Mouse (Mus musculus): ENCODE results near the gene Hmg20b. TPM values are rescaled to one million over a fixed set of nuclear protein-coding genes. Genes with fewer than 3 reads are reported as not detected.
A peak's percentile ranks its signal among the peaks of the same experiment; 100 is the strongest.

The Hmg20b gene
- total and polyA plus RNA-seq, 2 experiments from 2014 or later = 15.1 to 25.2 TPM

DNA sequence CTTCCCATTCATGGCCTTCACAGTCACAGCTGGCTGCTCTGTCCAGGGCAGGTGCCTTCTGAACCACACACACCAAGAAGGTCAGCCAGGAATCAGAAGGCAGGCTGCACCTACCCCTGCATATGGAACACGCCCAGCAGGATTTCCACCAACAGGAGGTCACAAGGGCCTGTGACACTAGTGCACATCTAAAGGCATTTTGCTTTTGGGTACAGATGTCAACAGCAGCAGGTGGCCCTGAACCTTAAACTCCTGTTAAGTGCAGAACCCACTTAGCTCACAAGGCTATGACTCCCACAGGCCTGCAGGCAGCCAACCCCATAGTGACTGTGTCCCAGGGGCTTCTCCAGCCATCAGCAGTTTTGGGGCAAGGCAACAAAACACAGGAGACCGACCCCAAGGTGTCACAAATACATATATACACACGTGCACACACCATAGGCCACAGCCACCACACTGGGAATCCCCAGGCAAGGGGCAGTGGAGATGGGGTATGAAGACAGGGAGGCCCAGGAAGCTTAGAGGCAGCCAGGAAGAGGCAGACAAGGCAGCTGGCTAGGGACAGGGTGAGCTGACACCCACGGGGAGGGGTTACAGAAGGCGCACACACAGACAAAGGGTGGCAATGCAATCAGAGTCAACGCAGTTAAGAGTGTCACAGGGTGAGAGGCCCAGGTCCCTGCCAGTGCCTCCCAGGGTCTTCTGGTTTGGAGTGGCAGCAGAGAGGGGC lies 16.4 kb upstream of the Hmg20b start:
- no peak overlapping the region for H3K9ac ChIP-seq
- 0 out of 2 replicates have a peak, but pooled peaks cover 7% of the 10 kb centered on the region for H3K27me3 ChIP-seq (ENCODE audit: insufficient read depth, low read length)
- peaks cover 61% of the 10 kb centered on the region for H3K36me3 ChIP-seq (ENCODE audit: insufficient read depth)
- 80% methylated on average over 6 of the region's 6 CpGs for WGBS
- no peak for DNase-seq
- no peak overlapping the region for H3K27ac ChIP-seq (ENCODE audit: low read depth, low read length)
- no peak for TF ChIP-seq CTCF (IDR thresholded peaks at IDR 0.05; ENCODE audit: low read depth)
- H3K4me2 ChIP-seq (ENCODE audit: low read depth) = no peak overlapping the region
- no peak overlapping the region for H3K4me3 ChIP-seq (ENCODE audit: low read depth, low read length)
- ATAC-seq = no peak
- H3K4me1 ChIP-seq (ENCODE audit: insufficient read depth) = 0 out of 2 replicates have a peak, but pooled peaks cover 4% of the 10 kb centered on the region
- no peaks in the 10 kb centered on the region for H3K9me3 ChIP-seq (ENCODE audit: low read length)

DNA sequence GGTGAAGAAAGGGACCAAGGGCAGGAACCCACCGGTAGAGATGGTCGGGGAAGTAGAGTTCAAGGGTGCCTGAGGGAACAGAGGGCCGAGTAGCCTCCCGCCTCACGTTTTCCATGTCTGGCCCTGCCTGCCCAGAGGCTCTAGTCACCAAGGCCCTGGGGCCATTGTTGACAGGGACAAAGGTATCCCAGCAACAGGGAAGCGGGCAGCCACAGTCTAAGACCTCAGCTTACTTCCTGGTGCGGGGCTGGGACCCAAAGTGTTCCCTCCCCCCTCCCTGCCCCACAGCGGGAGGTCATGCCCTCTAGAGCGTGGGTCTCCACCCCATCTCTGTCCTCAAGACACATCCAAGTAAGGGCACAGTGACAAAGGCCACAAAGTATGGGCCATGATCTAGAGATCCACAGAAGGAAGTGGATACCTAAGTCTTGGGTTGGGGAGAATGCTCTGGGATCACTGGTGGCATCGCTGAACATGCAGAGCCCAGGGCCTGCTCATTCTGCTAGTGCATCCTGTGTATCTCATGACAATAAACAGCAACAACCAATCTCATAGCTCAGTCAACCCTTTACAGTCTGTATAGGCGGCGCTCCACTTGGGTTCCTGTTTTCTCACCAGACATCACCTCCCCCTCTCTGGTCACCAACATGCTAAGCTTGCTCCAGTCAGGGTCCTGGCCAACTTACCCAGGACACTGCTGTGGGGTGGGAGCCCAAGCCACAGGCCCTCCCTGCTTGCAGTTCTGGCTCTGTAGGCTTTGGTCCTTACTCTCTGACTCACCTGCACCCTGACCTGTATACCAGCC lies 15.6 kb upstream of the Hmg20b start, which contains the start of gene 4930404N11Rik:
TSS of gene 4930404N11Rik (minus strand) at position 145 of the 805 bp plus-strand sequence.
- H3K4me1 ChIP-seq (ENCODE audit: insufficient read depth) = 0 out of 2 replicates have a peak, but pooled peaks cover 4% of the 10 kb centered on the region
- DNase-seq (no peak), ATAC-seq (0 out of 2 replicates have a peak, but pooled peaks have one; percentile 4)
- 0 out of 2 replicates have a peak within 1 kb of the TSS, but pooled peaks have one; percentile 6 for H3K9ac ChIP-seq
- H3K4me2 ChIP-seq (ENCODE audit: low read depth) = peak within 1 kb of the TSS; percentile 30; the same call in 1 of the 2 replicates
- no peaks in the 10 kb centered on the region for H3K9me3 ChIP-seq (ENCODE audit: low read length)
- H3K36me3 ChIP-seq (ENCODE audit: insufficient read depth) = peaks cover 54% of the 10 kb centered on the region
- TF ChIP-seq CTCF (IDR thresholded peaks at IDR 0.05; ENCODE audit: low read depth) = no peak
- no peak within 1 kb of the TSS for H3K27ac ChIP-seq (ENCODE audit: low read depth, low read length)
- no peak within 1 kb of the TSS for H3K4me3 ChIP-seq (ENCODE audit: low read depth, low read length)
- H3K27me3 ChIP-seq (ENCODE audit: insufficient read depth, low read length) = 0 out of 2 replicates have a peak, but pooled peaks cover 7% of the 10 kb centered on the region
- WGBS = 13% methylated on average over 11 of the region's 12 CpGs

DNA sequence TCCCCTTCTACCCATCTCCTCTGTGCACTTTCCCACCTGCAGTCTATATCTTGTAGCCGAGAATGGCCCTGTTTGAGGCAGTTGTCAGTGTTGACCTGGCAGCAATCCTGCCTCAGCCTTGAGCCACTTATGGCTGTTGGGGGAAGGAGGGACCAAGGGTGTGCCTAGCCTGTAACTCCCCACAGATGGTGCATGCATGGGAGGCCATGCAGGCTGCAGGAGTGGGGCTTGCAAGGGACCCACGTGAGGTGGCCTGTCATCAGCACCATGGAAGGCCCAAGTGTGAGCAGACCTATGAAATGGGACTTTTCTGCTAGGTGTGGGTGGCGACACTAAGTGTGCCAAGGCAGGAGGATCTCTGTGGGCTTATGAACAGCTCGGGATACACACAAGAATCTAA lies 14.8 kb upstream of the Hmg20b start:
- H3K36me3 ChIP-seq (ENCODE audit: insufficient read depth) = peaks cover 46% of the 10 kb centered on the region
- ATAC-seq = no peak; the same call in 1 of the 2 replicates
- no peak overlapping the region for H3K4me3 ChIP-seq (ENCODE audit: low read depth, low read length)
- H3K4me2 ChIP-seq (ENCODE audit: low read depth) = no peak overlapping the region
- no peaks in the 10 kb centered on the region for H3K9me3 ChIP-seq (ENCODE audit: low read length)
- no peak for TF ChIP-seq CTCF (IDR thresholded peaks at IDR 0.05; ENCODE audit: low read depth)
- no peak for DNase-seq
- 0 out of 2 replicates have a peak, but pooled peaks cover 4% of the 10 kb centered on the region for H3K4me1 ChIP-seq (ENCODE audit: insufficient read depth)
- H3K27me3 ChIP-seq (ENCODE audit: insufficient read depth, low read length) = 0 out of 2 replicates have a peak, but pooled peaks cover 7% of the 10 kb centered on the region
- 33% methylated on average over 4 of the region's 4 CpGs for WGBS
- no peak overlapping the region for H3K27ac ChIP-seq (ENCODE audit: low read depth, low read length)
- H3K9ac ChIP-seq = no peak overlapping the region

DNA sequence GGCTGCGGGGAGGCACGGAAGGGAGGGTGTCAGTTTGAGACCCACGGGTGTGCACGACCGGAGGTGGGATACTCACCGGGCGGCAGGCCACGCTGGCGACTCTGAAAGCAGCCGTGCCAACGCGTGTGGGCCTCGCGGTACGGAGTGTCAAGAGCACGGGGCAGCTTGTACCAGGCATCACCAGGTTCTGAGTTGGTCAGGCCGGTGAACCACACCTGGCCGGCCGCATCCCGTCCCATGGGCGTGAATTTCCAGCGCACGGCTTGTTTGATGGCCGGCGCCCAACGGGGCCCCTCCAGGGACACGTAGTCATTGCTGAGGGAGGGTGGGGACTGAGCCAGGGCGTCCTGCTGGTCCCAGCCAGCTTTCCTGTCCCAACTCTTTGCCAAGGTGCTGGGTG lies 14.4 kb upstream of the Hmg20b start:
- no peak for ATAC-seq
- no peak overlapping the region for H3K4me3 ChIP-seq (ENCODE audit: low read depth, low read length)

DNA sequence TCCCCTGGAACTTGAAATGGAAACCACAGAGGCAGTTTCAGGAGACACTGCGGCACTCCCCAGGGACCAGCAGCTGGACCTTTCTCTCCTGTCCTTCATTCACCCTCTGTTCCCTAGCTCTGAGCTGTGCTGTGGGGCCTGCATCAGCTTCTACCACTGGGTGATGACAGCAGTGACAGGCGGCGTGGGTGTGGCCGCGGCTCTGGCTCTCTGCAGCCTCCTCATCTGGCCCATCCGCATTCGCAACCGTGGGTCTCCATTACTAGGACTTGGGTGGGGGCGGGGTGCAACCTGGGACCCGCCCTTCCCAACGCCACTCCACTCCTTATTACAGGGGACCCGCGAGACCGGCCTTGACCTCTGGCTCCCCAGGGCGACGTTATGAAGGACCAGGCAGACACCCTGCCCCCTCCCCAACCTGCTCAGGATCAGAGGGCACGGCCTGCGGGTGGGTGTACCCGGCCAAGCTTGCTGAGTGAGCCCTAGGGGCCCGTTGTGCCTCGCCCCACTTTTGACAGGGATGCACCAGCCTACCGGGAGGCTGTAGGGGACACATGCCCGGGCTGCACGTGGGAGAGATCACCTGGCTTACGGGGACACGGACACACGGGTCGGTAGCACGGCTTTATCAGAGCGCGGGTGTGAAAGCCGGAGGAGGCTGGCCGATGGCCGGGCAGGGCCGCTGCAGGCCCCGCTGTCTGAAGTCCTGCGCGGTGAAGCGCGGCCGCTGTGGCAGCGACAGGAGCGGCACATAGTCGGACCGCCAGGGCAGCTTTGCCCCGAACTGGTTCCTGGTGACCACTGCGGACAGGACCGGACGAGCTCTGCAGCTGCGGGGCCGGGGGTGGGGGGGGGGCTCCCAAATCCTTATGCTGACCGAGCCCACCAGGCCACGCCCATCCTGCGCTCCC lies 13.4 kb upstream of the Hmg20b start:
- H3K27me3 ChIP-seq (ENCODE audit: insufficient read depth, low read length) = 0 out of 2 replicates have a peak, but pooled peaks cover 7% of the 10 kb centered on the region
- 17% methylated on average over 54 of the region's 54 CpGs for WGBS
- peak overlapping the region; percentile 30 for H3K4me2 ChIP-seq (ENCODE audit: low read depth)
- H3K9me3 ChIP-seq (ENCODE audit: low read length) = no peaks in the 10 kb centered on the region
- no peak for TF ChIP-seq CTCF (IDR thresholded peaks at IDR 0.05; ENCODE audit: low read depth)
- DNase-seq (no peak), ATAC-seq (no peak)
- 0 out of 2 replicates have a peak, but pooled peaks cover 4% of the 10 kb centered on the region for H3K4me1 ChIP-seq (ENCODE audit: insufficient read depth)
- peaks cover 32% of the 10 kb centered on the region for H3K36me3 ChIP-seq (ENCODE audit: insufficient read depth)
- no peak overlapping the region; the same call in 1 of the 2 replicates for H3K4me3 ChIP-seq (ENCODE audit: low read depth, low read length)
- no peak overlapping the region for H3K27ac ChIP-seq (ENCODE audit: low read depth, low read length)
- H3K9ac ChIP-seq = no peak overlapping the region; the same call in 1 of the 2 replicates

More for the DNA sequence above, 14.4 kb upstream of the Hmg20b start:
- H3K36me3 ChIP-seq (ENCODE audit: insufficient read depth) = peaks cover 42% of the 10 kb centered on the region
- no peak for DNase-seq
- no peak overlapping the region for H3K27ac ChIP-seq (ENCODE audit: low read depth, low read length)
- 0 out of 2 replicates have a peak, but pooled peaks cover 4% of the 10 kb centered on the region for H3K4me1 ChIP-seq (ENCODE audit: insufficient read depth)
- no peaks in the 10 kb centered on the region for H3K9me3 ChIP-seq (ENCODE audit: low read length)
- 0 out of 2 replicates have a peak, but pooled peaks cover 7% of the 10 kb centered on the region for H3K27me3 ChIP-seq (ENCODE audit: insufficient read depth, low read length)
- no peak for TF ChIP-seq CTCF (IDR thresholded peaks at IDR 0.05; ENCODE audit: low read depth)
- H3K4me2 ChIP-seq (ENCODE audit: low read depth) = peak overlapping the region; percentile 30
- 9% methylated on average over 28 of the region's 28 CpGs for WGBS
- 0 out of 2 replicates have a peak overlapping the region, but pooled peaks have one; percentile 6 for H3K9ac ChIP-seq
